Mouse (Mus musculus): ENCODE measurements around the gene Srebf2. TPM values are rescaled to one million over a fixed set of nuclear protein-coding genes. Genes with fewer than 3 reads are reported as not detected.
A peak's percentile ranks its signal among the peaks of the same experiment; 100 is the strongest.
"Not testable (repeated sequence)": the region's sequence is repeated elsewhere in the genome, so short reads cannot be mapped to it uniquely, and the experiment has no call there.

Gene Srebf2
- 141 and 164 TPM in 2 replicates for polyA plus RNA-seq (2014; fragmentation: Nextera tagmentation; extraction: Ambion mirVana)

GRCm38 (mm10) chr15:82146770-82147610, at the start of gene Srebf2:
Srebf2 (plus strand) TSS chr15:82147181.
- Histone ChIP-seq H3K9ac (replicated peaks; ENCODE audit: low read depth, low read length) (peak within 1 kb of the TSS; percentile 81), H3K36me3 (ENCODE audit: control insufficient read depth, insufficient read depth, low read length) (0 out of 2 replicates have a peak, but pooled peaks cover 3% of the 10 kb centered on the region), H3K4me2 (ENCODE audit: low read depth, low read length) (peak within 1 kb of the TSS; percentile 78), H3K4me1 (ENCODE audit: control insufficient read depth, insufficient read depth, low read length) (peaks cover 22% of the 10 kb centered on the region), H3K9me3 (ENCODE audit: control insufficient read depth, low read length) (no peaks in the 10 kb centered on the region), H3K27me3 (ENCODE audit: control insufficient read depth, insufficient read depth, low read length) (no peaks in the 10 kb centered on the region), H3K4me3 (ENCODE audit: low read depth, low read length) (peak within 1 kb of the TSS; percentile 77), H3K27ac (ENCODE audit: low read depth, low read length) (peak within 1 kb of the TSS; percentile 98)
- ATAC-seq (ENCODE audit: low read depth) = peak; percentile 97
- WGBS = under 1% methylated on average over 72 of the region's 79 CpGs

- Histone ChIP-seq H3K4me1 (ENCODE audit: control insufficient read depth, insufficient read depth, low read length) (no peaks in the 10 kb centered on the region), H3K4me3 (ENCODE audit: low read depth, low read length) (no peak overlapping the region), H3K27ac (ENCODE audit: low read depth, low read length) (no peak overlapping the region), H3K9ac (replicated peaks; ENCODE audit: low read depth, low read length) (no peak overlapping the region), H3K27me3 (ENCODE audit: control insufficient read depth, insufficient read depth, low read length) (no peaks in the 10 kb centered on the region), H3K36me3 (ENCODE audit: control insufficient read depth, insufficient read depth, low read length) (no peaks in the 10 kb centered on the region), H3K9me3 (ENCODE audit: control insufficient read depth, low read length) (no peaks in the 10 kb centered on the region), H3K4me2 (ENCODE audit: low read depth, low read length) (no peak overlapping the region)
- no peak for ATAC-seq (ENCODE audit: low read depth)
- WGBS = 14% methylated on average over 8 of the region's 8 CpGs
Measured at GRCm38 (mm10) chr15:82106953-82107555, 39.9 kb upstream of the Srebf2 start.

- 89% methylated on average over 8 of the region's 8 CpGs for WGBS
- no peak overlapping the region for H3K4me2 ChIP-seq (ENCODE audit: low read depth, low read length)
- no peaks in the 10 kb centered on the region for H3K9me3 ChIP-seq (ENCODE audit: control insufficient read depth, low read length)
Measured at GRCm38 (mm10) chr15:82120544-82120943, 26.4 kb upstream of the Srebf2 start.

GRCm38 (mm10) chr15:82126690-82127089, 20.3 kb upstream of the Srebf2 start:
- H3K27me3 ChIP-seq (ENCODE audit: control insufficient read depth, insufficient read depth, low read length); ATAC-seq (ENCODE audit: low read depth); H3K4me1 ChIP-seq (ENCODE audit: control insufficient read depth, insufficient read depth, low read length); H3K36me3 ChIP-seq (ENCODE audit: control insufficient read depth, insufficient read depth, low read length); H3K27ac ChIP-seq (ENCODE audit: low read depth, low read length); H3K9me3 ChIP-seq (ENCODE audit: control insufficient read depth, low read length); H3K4me3 ChIP-seq (ENCODE audit: low read depth, low read length): not testable (repeated sequence)
- Histone ChIP-seq H3K9ac (replicated peaks; ENCODE audit: low read depth, low read length) (peak overlapping the region; percentile 75), H3K4me2 (ENCODE audit: low read depth, low read length) (peak overlapping the region; percentile 92; the same call in 1 of the 2 replicates)
- 75% methylated on average over 4 of the region's 4 CpGs for WGBS

More at GRCm38 (mm10) chr15:82120544-82120943, 26.4 kb upstream of the Srebf2 start:
- Histone ChIP-seq H3K27ac (ENCODE audit: low read depth, low read length) (no peak overlapping the region), H3K4me1 (ENCODE audit: control insufficient read depth, insufficient read depth, low read length) (no peaks in the 10 kb centered on the region), H3K27me3 (ENCODE audit: control insufficient read depth, insufficient read depth, low read length) (no peaks in the 10 kb centered on the region), H3K4me3 (ENCODE audit: low read depth, low read length) (no peak overlapping the region), H3K9ac (replicated peaks; ENCODE audit: low read depth, low read length) (no peak overlapping the region), H3K36me3 (ENCODE audit: control insufficient read depth, insufficient read depth, low read length) (no peaks in the 10 kb centered on the region)
- ATAC-seq (ENCODE audit: low read depth) = no peak

- H3K27me3 ChIP-seq (ENCODE audit: control insufficient read depth, insufficient read depth, low read length) = no peaks in the 10 kb centered on the region
- ATAC-seq (ENCODE audit: low read depth) = peak; percentile 99
- WGBS = under 1% methylated on average over 71 of the region's 74 CpGs
- peak within 1 kb of the TSS; percentile 74 for H3K27ac ChIP-seq (ENCODE audit: low read depth, low read length)
- peak within 1 kb of the TSS; percentile 74 for H3K4me3 ChIP-seq (ENCODE audit: low read depth, low read length)
- H3K4me2 ChIP-seq (ENCODE audit: low read depth, low read length) = peak within 1 kb of the TSS; percentile 92
- peaks cover 3% of the 10 kb centered on the region; the same call in 1 of the 2 replicates for H3K4me1 ChIP-seq (ENCODE audit: control insufficient read depth, insufficient read depth, low read length)
- no peaks in the 10 kb centered on the region for H3K9me3 ChIP-seq (ENCODE audit: control insufficient read depth, low read length)
- H3K36me3 ChIP-seq (ENCODE audit: control insufficient read depth, insufficient read depth, low read length) = no peaks in the 10 kb centered on the region
- peak within 1 kb of the TSS; percentile 75 for H3K9ac ChIP-seq (replicated peaks; ENCODE audit: low read depth, low read length)
Measured at GRCm38 (mm10) chr15:82127426-82128374, 19.3 kb upstream of the Srebf2 start, which contains the start of gene Ccdc134. Ccdc134 (plus strand) TSS chr15:82127922.

- Histone ChIP-seq H3K4me3 (ENCODE audit: low read depth, low read length) (peak overlapping the region; percentile 74), H3K4me2 (ENCODE audit: low read depth, low read length) (peak overlapping the region; percentile 92), H3K9me3 (ENCODE audit: control insufficient read depth, low read length) (no peaks in the 10 kb centered on the region), H3K36me3 (ENCODE audit: control insufficient read depth, insufficient read depth, low read length) (no peaks in the 10 kb centered on the region), H3K9ac (replicated peaks; ENCODE audit: low read depth, low read length) (peak overlapping the region; percentile 75), H3K27ac (ENCODE audit: low read depth, low read length) (no peak overlapping the region), H3K4me1 (ENCODE audit: control insufficient read depth, insufficient read depth, low read length) (peaks cover 3% of the 10 kb centered on the region; the same call in 1 of the 2 replicates), H3K27me3 (ENCODE audit: control insufficient read depth, insufficient read depth, low read length) (no peaks in the 10 kb centered on the region)
- no peak for ATAC-seq (ENCODE audit: low read depth)
- 2% methylated on average over 5 of the region's 5 CpGs for WGBS
Measured at GRCm38 (mm10) chr15:82128398-82128797, 18.6 kb upstream of the Srebf2 start.

- no peak overlapping the region for H3K4me3 ChIP-seq (ENCODE audit: low read depth, low read length)
- H3K36me3 ChIP-seq (ENCODE audit: control insufficient read depth, insufficient read depth, low read length) = no peaks in the 10 kb centered on the region
- H3K27ac ChIP-seq (ENCODE audit: low read depth, low read length) = no peak overlapping the region
- 70% methylated on average over 7 of the region's 7 CpGs for WGBS
- H3K4me1 ChIP-seq (ENCODE audit: control insufficient read depth, insufficient read depth, low read length) = peaks cover 3% of the 10 kb centered on the region; the same call in 1 of the 2 replicates
- ATAC-seq (ENCODE audit: low read depth) = no peak
- no peaks in the 10 kb centered on the region for H3K27me3 ChIP-seq (ENCODE audit: control insufficient read depth, insufficient read depth, low read length)
- H3K4me2 ChIP-seq (ENCODE audit: low read depth, low read length) = no peak overlapping the region
- H3K9ac ChIP-seq (replicated peaks; ENCODE audit: low read depth, low read length) = no peak overlapping the region
- H3K9me3 ChIP-seq (ENCODE audit: control insufficient read depth, low read length) = no peaks in the 10 kb centered on the region
Measured at GRCm38 (mm10) chr15:82130599-82130998, 16.4 kb upstream of the Srebf2 start.

- WGBS = 82% methylated on average over 4 of the region's 4 CpGs
- H3K9ac ChIP-seq (replicated peaks; ENCODE audit: low read depth, low read length) = no peak overlapping the region
Measured at GRCm38 (mm10) chr15:82135372-82135771, 11.6 kb upstream of the Srebf2 start.

More at GRCm38 (mm10) chr15:82135372-82135771, 11.6 kb upstream of the Srebf2 start:
- H3K27me3 ChIP-seq (ENCODE audit: control insufficient read depth, insufficient read depth, low read length) = no peaks in the 10 kb centered on the region
- no peaks in the 10 kb centered on the region for H3K4me1 ChIP-seq (ENCODE audit: control insufficient read depth, insufficient read depth, low read length)
- no peaks in the 10 kb centered on the region for H3K9me3 ChIP-seq (ENCODE audit: control insufficient read depth, low read length)
- no peak overlapping the region for H3K4me3 ChIP-seq (ENCODE audit: low read depth, low read length)
- no peak for ATAC-seq (ENCODE audit: low read depth)
- H3K36me3 ChIP-seq (ENCODE audit: control insufficient read depth, insufficient read depth, low read length) = no peaks in the 10 kb centered on the region
- H3K4me2 ChIP-seq (ENCODE audit: low read depth, low read length) = no peak overlapping the region
- H3K27ac ChIP-seq (ENCODE audit: low read depth, low read length) = no peak overlapping the region

Data from neural tube, embryonic 14.5 days (tissue).